Mouse (Mus musculus): ENCODE data around the gene Med23. TPM values are rescaled to one million over a fixed set of nuclear protein-coding genes. Genes with fewer than 3 reads are reported as not detected.

Med23 gene
- polyA plus RNA-seq, 1 experiment from 2014 or later: 6.2 TPM

DNA sequence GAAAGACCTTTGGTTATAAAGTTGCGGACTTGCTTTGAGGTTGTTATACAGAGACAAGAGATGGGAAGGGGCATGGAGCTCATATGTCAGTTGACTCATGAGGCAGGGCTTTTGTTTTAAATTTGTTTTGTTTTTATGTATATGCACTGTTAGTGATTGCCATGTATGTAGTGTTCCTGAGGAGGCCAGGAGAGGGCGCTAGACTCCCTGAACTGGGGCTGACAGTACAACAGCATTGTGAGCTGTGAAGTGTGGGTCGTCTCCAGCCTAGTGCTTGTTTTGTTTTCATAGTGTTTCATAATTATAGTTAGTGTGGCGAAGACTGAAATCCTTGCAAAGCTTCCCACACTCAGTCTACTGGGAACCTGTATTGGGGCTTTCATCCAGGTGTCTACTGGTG, 3.8 kb downstream of the Med23 start:
- peaks cover 63% of the 10 kb centered on the region for H3K36me3 ChIP-seq (replicated peaks)
- WGBS (ENCODE audit: insufficient replicate concordance): 75% methylated on average over 4 of the region's 4 CpGs
- no peak for ATAC-seq (ENCODE audit: insufficient read depth)
- H3K4me2 ChIP-seq: no peak overlapping the region
- H3K27ac ChIP-seq (replicated peaks): no peak overlapping the region
- H3K4me1 ChIP-seq (replicated peaks): 0 out of 2 replicates have a peak, but pooled peaks cover 5% of the 10 kb centered on the region
- no peak overlapping the region for H3K9ac ChIP-seq
- no peaks in the 10 kb centered on the region for H3K9me3 ChIP-seq (replicated peaks)
- H3K27me3 ChIP-seq: no peaks in the 10 kb centered on the region
- no peak overlapping the region for H3K4me3 ChIP-seq (replicated peaks)

DNA sequence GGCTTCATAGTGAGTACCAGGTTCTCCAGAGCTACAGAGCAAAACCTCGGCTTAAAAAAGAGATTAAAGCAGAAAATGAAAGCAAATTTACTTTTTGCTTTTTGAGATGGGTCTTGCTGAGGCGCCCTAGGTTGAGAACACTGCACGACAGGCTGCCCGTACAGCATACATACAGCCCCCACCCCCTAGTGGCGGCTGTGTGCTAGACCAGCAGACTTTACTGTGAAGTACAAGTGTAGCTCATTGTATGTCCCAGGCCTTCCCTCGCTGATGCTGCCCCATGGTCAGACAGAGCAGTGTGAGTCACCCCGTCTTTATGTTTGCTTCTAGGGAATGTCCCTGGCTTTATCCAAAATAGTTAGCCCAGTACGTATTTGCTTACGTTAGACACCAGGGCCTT, 16.2 kb downstream of the Med23 start:
- H3K27ac ChIP-seq (replicated peaks): no peak overlapping the region
- no peak for ATAC-seq (ENCODE audit: insufficient read depth)
- H3K36me3 ChIP-seq (replicated peaks): peaks cover 85% of the 10 kb centered on the region
- no peaks in the 10 kb centered on the region for H3K27me3 ChIP-seq
- 80% methylated on average over 9 of the region's 9 CpGs for WGBS (ENCODE audit: insufficient replicate concordance)
- H3K4me1 ChIP-seq (replicated peaks): no peaks in the 10 kb centered on the region
- H3K4me2 ChIP-seq: no peak overlapping the region
- no peak overlapping the region for H3K4me3 ChIP-seq (replicated peaks)
- no peak overlapping the region for H3K9ac ChIP-seq
- no peaks in the 10 kb centered on the region for H3K9me3 ChIP-seq (replicated peaks)

DNA sequence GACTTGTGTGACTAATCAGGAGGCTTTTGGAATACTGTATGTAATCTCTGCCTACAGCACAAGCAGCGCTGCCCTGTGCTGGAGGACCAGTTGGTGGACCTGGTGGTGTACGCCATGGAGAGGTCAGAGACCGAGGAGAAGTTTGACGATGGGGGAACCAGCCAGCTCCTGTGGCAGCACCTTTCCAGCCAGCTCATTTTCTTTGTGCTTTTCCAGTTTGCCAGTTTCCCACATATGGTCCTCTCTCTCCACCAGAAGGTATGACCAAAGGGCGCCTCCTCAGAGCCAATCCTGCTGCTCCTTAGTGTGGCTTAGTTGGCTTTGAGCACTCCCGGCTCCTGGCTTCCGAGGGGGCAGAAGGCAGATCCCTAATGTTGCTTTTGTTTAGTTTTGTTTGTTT, 18.6 kb downstream of the Med23 start:
- Histone ChIP-seq H3K4me2 (no peak overlapping the region), H3K4me3 (replicated peaks) (no peak overlapping the region), H3K9me3 (replicated peaks) (no peaks in the 10 kb centered on the region), H3K27ac (replicated peaks) (no peak overlapping the region), H3K36me3 (replicated peaks) (peaks cover 79% of the 10 kb centered on the region), H3K9ac (no peak overlapping the region), H3K4me1 (replicated peaks) (no peaks in the 10 kb centered on the region), H3K27me3 (no peaks in the 10 kb centered on the region)
- 88% methylated on average over 7 of the region's 7 CpGs for WGBS (ENCODE audit: insufficient replicate concordance)
- ATAC-seq (ENCODE audit: insufficient read depth): no peak

DNA sequence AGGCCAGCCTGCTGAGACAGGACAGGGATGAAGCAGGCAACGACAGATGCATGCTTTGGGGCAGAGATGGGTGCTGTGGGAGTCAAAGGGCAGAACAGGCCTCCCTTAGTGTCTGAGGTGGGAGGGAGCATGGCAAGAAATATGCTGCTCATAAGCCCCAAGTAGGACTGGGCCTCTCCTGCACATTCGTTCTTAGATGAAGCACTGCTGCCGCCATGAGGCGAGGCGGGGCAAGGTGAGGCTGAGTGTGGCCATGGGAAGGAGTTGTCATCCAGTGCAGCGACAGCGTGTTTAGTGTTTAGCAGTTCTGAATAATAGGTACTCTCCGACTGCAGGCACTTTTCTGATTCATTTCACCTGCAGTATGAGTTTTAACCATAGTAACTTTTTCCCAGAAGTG, 26.1 kb downstream of the Med23 start:
- no peak overlapping the region for H3K9ac ChIP-seq
- ATAC-seq (ENCODE audit: insufficient read depth): no peak
- no peaks in the 10 kb centered on the region for H3K27me3 ChIP-seq
- peaks cover 87% of the 10 kb centered on the region for H3K36me3 ChIP-seq (replicated peaks)
- no peaks in the 10 kb centered on the region for H3K4me1 ChIP-seq (replicated peaks)
- 84% methylated on average over 8 of the region's 8 CpGs for WGBS (ENCODE audit: insufficient replicate concordance)
- no peak overlapping the region for H3K27ac ChIP-seq (replicated peaks)
- no peak overlapping the region for H3K4me2 ChIP-seq
- H3K9me3 ChIP-seq (replicated peaks): no peaks in the 10 kb centered on the region
- H3K4me3 ChIP-seq (replicated peaks): no peak overlapping the region

DNA sequence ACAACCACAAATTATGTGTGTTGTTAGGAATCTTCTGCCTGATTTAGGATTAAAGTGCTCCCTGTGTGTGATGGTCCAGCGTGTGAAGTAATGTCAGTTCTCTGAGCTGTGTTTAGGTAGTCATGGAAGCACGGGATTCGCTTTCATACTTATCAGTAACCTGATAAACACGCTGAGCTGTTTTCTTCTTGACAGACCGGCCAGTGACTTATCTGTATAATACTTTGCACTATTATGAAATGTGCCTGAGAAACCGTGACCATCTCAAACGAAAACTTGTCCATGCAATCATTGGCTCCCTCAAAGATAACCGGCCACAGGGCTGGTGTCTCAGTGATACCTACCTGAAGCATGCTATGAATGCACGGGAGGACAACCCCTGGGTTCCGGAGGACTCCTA, 35.8 kb downstream of the Med23 start:
- H3K9ac ChIP-seq: no peak overlapping the region
- no peak for ATAC-seq (ENCODE audit: insufficient read depth)
- H3K4me1 ChIP-seq (replicated peaks): no peaks in the 10 kb centered on the region
- H3K9me3 ChIP-seq (replicated peaks): no peaks in the 10 kb centered on the region
- H3K27ac ChIP-seq (replicated peaks): no peak overlapping the region
- 67% methylated on average over 10 of the region's 10 CpGs for WGBS (ENCODE audit: insufficient replicate concordance)
- no peak overlapping the region for H3K4me2 ChIP-seq
- no peaks in the 10 kb centered on the region for H3K27me3 ChIP-seq
- H3K4me3 ChIP-seq (replicated peaks): no peak overlapping the region
- H3K36me3 ChIP-seq (replicated peaks): peaks cover 97% of the 10 kb centered on the region

DNA sequence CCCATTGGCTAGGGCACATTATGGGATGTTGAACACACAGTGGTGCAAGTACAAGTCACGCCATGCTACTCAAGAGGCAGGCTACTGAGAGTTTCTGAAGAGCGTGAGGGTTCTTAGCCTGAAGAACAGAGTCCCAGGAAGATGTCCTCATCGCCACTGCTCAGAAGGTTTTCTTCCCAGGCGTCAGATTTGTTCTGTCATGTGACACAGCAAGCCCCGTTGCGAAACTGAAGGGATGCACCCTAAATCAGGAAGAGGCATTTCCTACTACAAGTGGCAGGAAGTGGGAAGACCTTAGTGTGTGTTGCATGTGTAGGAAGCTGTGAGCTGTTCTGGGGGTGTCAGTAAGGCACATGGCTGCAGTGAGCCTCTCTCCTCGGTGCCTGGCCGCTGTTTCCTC, 41.4 kb downstream of the Med23 start:
- no peaks in the 10 kb centered on the region for H3K4me1 ChIP-seq (replicated peaks)
- 68% methylated on average over 8 of the region's 8 CpGs for WGBS (ENCODE audit: insufficient replicate concordance)
- H3K27me3 ChIP-seq: no peaks in the 10 kb centered on the region
- no peak overlapping the region for H3K27ac ChIP-seq (replicated peaks)
- H3K4me3 ChIP-seq (replicated peaks): no peak overlapping the region
- H3K9ac ChIP-seq: no peak overlapping the region
- no peak overlapping the region for H3K4me2 ChIP-seq
- 0 out of 2 replicates have a peak, but pooled peaks have one; percentile 22 for ATAC-seq (ENCODE audit: insufficient read depth)
- peaks cover 84% of the 10 kb centered on the region for H3K36me3 ChIP-seq (replicated peaks)
- no peaks in the 10 kb centered on the region for H3K9me3 ChIP-seq (replicated peaks)

DNA sequence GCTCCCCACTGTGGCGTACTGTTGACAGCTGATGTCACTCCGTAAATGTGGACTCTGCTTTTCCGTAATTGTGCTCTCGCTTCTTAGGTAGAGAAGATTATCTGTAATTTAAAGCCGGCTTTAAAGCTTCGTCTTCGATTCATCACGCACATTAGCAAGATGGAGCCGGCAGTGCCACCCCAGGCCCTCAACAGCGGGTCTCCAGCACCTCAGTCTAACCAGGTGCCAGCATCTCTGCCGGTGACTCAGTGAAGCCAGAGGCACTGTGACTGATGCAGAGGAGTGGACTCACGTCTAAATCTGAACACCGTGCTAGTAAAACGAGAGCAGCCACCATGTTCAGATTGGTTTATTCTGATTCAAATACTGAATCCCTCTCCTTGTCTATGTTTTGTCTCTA, 42.8 kb downstream of the Med23 start:
- Histone ChIP-seq H3K36me3 (replicated peaks) (peaks cover 79% of the 10 kb centered on the region), H3K4me3 (replicated peaks) (no peak overlapping the region), H3K4me2 (no peak overlapping the region), H3K27me3 (no peaks in the 10 kb centered on the region), H3K9ac (no peak overlapping the region), H3K27ac (replicated peaks) (no peak overlapping the region), H3K9me3 (replicated peaks) (no peaks in the 10 kb centered on the region), H3K4me1 (replicated peaks) (no peaks in the 10 kb centered on the region)
- WGBS (ENCODE audit: insufficient replicate concordance): 89% methylated on average over 14 of the region's 14 CpGs
- ATAC-seq (ENCODE audit: insufficient read depth): no peak

DNA sequence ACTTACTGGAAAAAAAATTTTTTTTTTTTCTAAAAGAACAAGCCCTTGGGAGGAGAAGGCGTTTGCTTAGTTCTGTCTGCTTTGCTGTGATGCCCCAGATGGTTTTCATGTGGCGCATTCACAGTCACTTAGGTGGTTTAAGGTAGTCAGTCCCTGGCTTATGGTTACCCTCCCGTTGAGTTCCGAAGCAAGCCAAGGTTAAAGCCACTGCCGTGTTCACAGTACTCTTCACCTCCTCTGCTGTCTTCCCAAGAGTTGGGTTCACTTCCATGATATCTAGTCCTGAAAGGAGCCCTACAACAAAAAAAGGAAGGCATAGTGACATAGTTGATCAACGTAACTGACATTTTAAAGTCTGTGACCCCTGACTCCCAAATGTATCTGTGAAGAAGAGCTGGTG, 45.7 kb downstream of the Med23 start:
- 82% methylated on average over 6 of the region's 6 CpGs for WGBS (ENCODE audit: insufficient replicate concordance)
- no peaks in the 10 kb centered on the region for H3K27me3 ChIP-seq
- H3K36me3 ChIP-seq (replicated peaks): peaks cover 62% of the 10 kb centered on the region
- H3K9me3 ChIP-seq (replicated peaks): no peaks in the 10 kb centered on the region
- no peak overlapping the region for H3K4me3 ChIP-seq (replicated peaks)
- H3K27ac ChIP-seq (replicated peaks): no peak overlapping the region
- no peak overlapping the region for H3K9ac ChIP-seq
- no peaks in the 10 kb centered on the region for H3K4me1 ChIP-seq (replicated peaks)
- ATAC-seq (ENCODE audit: insufficient read depth): no peak
- H3K4me2 ChIP-seq: no peak overlapping the region

DNA sequence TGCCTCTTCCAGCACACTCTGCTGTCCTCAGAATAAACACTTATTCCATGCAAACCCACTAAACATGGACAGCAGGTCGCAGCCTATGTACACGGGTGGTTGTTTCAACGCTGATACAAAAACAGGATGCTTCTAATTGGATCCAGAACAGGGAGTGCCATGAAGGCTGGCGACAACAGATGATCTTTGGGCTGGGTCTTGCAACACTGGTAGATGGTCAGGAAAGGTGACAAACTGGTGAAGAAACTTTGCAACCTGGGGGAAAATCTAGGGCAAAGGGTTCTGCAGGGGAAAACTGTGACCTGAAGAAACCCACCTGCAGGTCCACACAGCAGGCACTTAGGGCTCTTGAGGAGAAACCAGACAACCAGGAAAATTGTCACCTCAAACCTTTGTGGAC, 53.2 kb downstream of the Med23 start:
- Histone ChIP-seq H3K36me3 (replicated peaks) (peaks cover 11% of the 10 kb centered on the region), H3K27ac (replicated peaks) (no peak overlapping the region), H3K4me1 (replicated peaks) (no peaks in the 10 kb centered on the region), H3K4me2 (no peak overlapping the region), H3K4me3 (replicated peaks) (no peak overlapping the region), H3K9me3 (replicated peaks) (no peaks in the 10 kb centered on the region), H3K27me3 (no peaks in the 10 kb centered on the region), H3K9ac (no peak overlapping the region)
- WGBS (ENCODE audit: insufficient replicate concordance): 68% methylated on average over 4 of the region's 4 CpGs
- ATAC-seq (ENCODE audit: insufficient read depth): 0 out of 2 replicates have a peak, but pooled peaks have one; percentile 23

DNA sequence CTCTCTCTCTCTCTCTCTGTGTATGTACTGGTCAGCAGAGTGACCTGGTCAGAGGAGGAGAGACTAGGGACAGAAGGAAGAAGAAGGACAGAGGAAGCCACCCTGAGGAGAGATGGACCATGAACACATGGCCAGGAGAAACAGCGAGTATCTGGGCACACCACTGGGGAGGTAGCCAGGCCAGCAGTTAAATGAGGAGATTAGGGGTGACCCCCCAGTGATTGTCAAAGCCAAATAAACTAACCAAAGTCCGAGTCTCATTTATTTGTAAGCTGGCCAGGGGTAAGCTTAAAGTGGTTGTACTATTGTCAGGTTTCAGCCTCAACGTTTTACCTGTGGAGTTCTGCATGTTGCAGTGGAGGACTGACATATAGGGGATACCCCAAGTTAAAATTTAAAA, 54.5 kb downstream of the Med23 start:
- no peak overlapping the region for H3K4me3 ChIP-seq (replicated peaks)
- H3K4me1 ChIP-seq (replicated peaks): no peaks in the 10 kb centered on the region
- H3K4me2 ChIP-seq: no peak overlapping the region; the same call in 1 of the 2 replicates
- no peaks in the 10 kb centered on the region for H3K9me3 ChIP-seq (replicated peaks)
- 0 out of 2 replicates have a peak, but pooled peaks cover 3% of the 10 kb centered on the region for H3K36me3 ChIP-seq (replicated peaks)
- no peak overlapping the region for H3K9ac ChIP-seq
- ATAC-seq (ENCODE audit: insufficient read depth): no peak
- no peak overlapping the region for H3K27ac ChIP-seq (replicated peaks)
- H3K27me3 ChIP-seq: no peaks in the 10 kb centered on the region
- 53% methylated on average over 3 of the region's 3 CpGs for WGBS (ENCODE audit: insufficient replicate concordance)

DNA sequence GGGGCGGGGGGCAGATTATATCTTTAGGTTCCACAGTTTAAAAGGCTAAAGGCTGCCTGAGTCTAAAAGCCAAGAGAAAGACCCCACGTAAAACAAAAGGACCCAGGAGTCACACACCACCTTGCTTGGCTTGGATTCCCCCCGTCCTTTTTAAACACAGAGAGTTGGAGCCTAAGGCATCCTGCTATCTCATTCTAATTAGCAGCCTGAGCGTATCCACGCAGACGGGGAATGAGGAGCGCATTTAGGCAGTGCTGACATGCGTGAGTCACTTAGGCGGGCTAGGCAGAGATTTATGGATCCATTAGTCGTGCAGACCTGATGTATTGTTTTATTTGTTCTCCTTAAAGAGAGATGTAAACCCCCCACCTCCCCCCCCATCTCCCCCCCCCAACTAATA, 56.6 kb downstream of the Med23 start:
- Histone ChIP-seq H3K27ac (replicated peaks) (no peak overlapping the region), H3K9me3 (replicated peaks) (no peaks in the 10 kb centered on the region), H3K4me2 (peak overlapping the region; percentile 28), H3K4me1 (replicated peaks) (no peaks in the 10 kb centered on the region), H3K27me3 (no peaks in the 10 kb centered on the region), H3K4me3 (replicated peaks) (peak overlapping the region; percentile 35), H3K36me3 (replicated peaks) (0 out of 2 replicates have a peak, but pooled peaks cover 3% of the 10 kb centered on the region), H3K9ac (no peak overlapping the region)
- 67% methylated on average over 10 of the region's 10 CpGs for WGBS (ENCODE audit: insufficient replicate concordance)
- ATAC-seq (ENCODE audit: insufficient read depth): no peak

DNA sequence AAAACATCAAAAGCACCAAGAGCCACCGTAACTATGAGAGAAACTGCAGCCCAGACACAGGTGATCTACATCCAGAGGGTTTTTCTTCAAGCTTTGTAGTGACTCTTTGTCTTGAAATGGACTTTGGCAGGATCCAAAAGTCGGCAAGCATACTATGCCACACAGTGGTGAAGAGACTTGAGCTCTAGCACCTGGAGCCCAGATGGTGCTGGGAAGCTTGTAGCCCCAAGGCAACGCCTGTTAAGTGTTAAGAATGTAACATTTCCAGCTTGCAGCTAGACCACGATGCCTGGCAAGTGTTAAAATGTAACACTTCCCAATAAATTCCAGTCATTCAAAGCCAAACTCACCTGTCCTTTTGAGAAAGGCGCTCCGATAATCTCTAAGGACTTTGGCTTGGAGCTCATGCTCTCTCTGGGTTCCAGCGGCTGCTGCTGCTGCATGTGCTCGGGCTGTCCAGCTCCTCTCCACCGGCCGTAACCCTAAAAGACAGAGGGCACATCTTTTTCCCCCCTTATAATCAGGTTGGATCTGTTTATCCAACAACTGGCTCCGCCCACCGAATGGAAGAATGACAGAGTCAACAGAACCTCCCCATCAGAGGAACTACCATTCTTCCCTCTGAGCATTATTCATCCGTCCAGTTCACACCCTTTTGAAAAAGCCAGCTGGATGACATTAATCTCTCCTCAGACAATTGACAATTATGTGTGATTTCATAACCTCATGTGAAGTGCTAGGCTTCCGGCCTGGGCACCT, 57.4 kb downstream of the Med23 start, which contains the start of gene Arg1:
Gene Arg1, minus strand, starts transcription at position 523 of the 759 bp plus-strand sequence.
- peak within 1 kb of the TSS; percentile 41; the same call in 1 of the 2 replicates for H3K27ac ChIP-seq (replicated peaks)
- no peaks in the 10 kb centered on the region for H3K36me3 ChIP-seq (replicated peaks)
- no peaks in the 10 kb centered on the region for H3K4me1 ChIP-seq (replicated peaks)
- WGBS (ENCODE audit: insufficient replicate concordance): 61% methylated on average over 14 of the region's 14 CpGs
- H3K9ac ChIP-seq: no peak within 1 kb of the TSS
- H3K9me3 ChIP-seq (replicated peaks): no peaks in the 10 kb centered on the region
- H3K4me3 ChIP-seq (replicated peaks): peak within 1 kb of the TSS; percentile 35
- no peaks in the 10 kb centered on the region for H3K27me3 ChIP-seq
- peak; percentile 27 for ATAC-seq (ENCODE audit: insufficient read depth)
- peak within 1 kb of the TSS; percentile 48 for H3K4me2 ChIP-seq
